Mouse (Mus musculus) kidney, adult 2 months (tissue): Measurements from ENCODE around the gene Rest. TPM values are rescaled to one million over a fixed set of nuclear protein-coding genes. Genes with fewer than 3 reads are reported as not detected.

Source experiments
- DNase-seq: peaks from one replicate; pipeline ENCODE4 v3.0.0; 2021
- H3K27ac ChIP-seq: fragments of 200-500 bp; 2 replicates; pipeline ENCODE4 v1.5.1; 2012; ENCODE audit warnings: low read depth, low read length, control low read depth, inconsistent platforms; ENCODE audit not compliant: insufficient read depth
- H3K27me3 ChIP-seq: fragments of 200-500 bp; replicated peaks from 2 replicates; pipeline ENCODE4 v1.6.1; 2012; ENCODE audit warnings: mild to moderate bottlenecking, moderate library complexity, low read length, inconsistent platforms; ENCODE audit not compliant: control insufficient read depth, insufficient read depth
- H3K36me3 ChIP-seq: fragments of 200-500 bp; 2 replicates; pipeline ENCODE4 v1.6.1; 2012; ENCODE audit warnings: mild to moderate bottlenecking, moderate library complexity, low read length, inconsistent platforms; ENCODE audit not compliant: control insufficient read depth, insufficient read depth
- H3K4me1 ChIP-seq: fragments of 200-500 bp; 2 replicates; pipeline ENCODE4 v1.6.1; 2011; ENCODE audit warnings: low read length; ENCODE audit not compliant: control insufficient read depth, insufficient read depth
- H3K4me3 ChIP-seq: fragments of 200-500 bp; 2 replicates; pipeline ENCODE4 v1.5.1; 2011; ENCODE audit warnings: mild to moderate bottlenecking, low read depth, low read length, control low read depth; ENCODE audit not compliant: insufficient read depth
- CTCF ChIP-seq: fragments of 200-500 bp; conservative IDR thresholded peaks from 2 replicates; pipeline ENCODE4 v1.5.1; 2011; ENCODE audit warnings: low read depth, mild to moderate bottlenecking, control low read depth, low read length, moderate library complexity, mixed read lengths; ENCODE audit not compliant: insufficient read depth, insufficient read length
- POLR2A ChIP-seq: fragments of 200-500 bp; IDR thresholded peaks from one replicate; pipeline ENCODE4 v1.6.1; 2011; ENCODE audit warnings: low read depth, low read length, control low read depth
- WGBS: fragments of 180-500 bp; shearing (Covaris S2); methylation state at CpG from one replicate; pipeline ENCODE4 v1.1.7; 2018; 5-methylcytosine and 5-hydroxymethylcytosine counted together
- polyA plus RNA-seq: library from polyadenylated mRNA; depleted of rRNA; stranded (reverse); fragments of >200 nt; gene quantifications from 2 replicates; pipeline ENCODE4 v1.2.3, GENCODE M21; 2012; rRNA removed

The Rest gene
- polyA plus RNA-seq, 1 experiment, result 8.3 TPM

GRCm38 (mm10) chr5:77309051-77309906 is 44.0 kb downstream of the Rest start:
- Histone ChIP-seq H3K4me1 (peaks cover 8% of the 10 kb centered on the region), H3K36me3 (peaks cover 2% of the 10 kb centered on the region; the same call in 1 of the 2 replicates), H3K27ac (no peak overlapping the region), H3K27me3 (no peaks in the 10 kb centered on the region), H3K4me3 (peak overlapping the region; percentile 83)
- WGBS, result under 1% methylated on average over 76 of the region's 76 CpGs
- peak; percentile 47 for DNase-seq
- no peak for TF ChIP-seq CTCF
- no peak for TF ChIP-seq POLR2A

DNA sequence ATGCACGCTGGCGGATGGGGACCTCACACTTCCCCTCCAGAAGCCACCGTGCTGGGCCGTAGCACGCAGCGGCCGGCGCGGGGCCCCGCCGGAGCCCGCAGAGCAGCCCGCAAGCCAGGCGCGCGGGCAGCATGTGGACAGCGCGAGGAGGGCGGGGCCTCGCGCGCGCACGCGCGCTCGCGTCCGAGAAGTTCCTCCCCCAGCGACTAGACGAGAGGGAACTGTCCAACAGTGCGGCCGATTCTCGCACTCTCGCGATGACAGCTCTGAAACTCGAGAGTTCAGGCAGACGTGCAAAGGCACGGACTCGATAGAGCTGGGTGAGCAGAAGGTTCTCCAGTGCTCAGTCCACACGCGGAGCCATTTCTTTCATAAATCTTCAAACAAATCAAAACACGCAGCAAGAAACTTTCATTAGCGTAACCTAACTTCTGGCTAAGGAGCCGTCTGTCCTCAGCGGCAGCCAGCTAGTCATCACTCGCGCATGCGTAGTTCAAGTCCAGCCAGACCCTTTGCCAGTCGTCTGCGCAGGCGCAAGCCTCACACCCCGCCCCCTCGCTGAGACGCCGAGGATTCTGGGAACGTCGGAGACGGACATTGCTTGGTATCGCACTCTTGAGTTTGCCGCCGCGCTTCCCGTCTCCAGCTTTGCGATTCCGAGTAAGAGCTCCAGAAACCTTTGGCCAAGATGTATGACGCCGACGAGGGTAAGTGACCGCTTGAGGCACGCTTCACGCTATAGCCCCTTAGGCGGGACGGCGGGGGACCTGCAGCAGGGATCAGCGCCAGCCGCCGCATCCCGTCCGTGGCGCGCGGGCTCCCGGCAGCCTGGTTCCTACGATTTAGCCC is 44.9 kb downstream of the Rest start, which contains the start of the genes Noa1 and Polr2b:
TSS of gene Noa1 (minus strand) at position 161 of the 849 bp plus-strand sequence.
TSS of gene Polr2b (plus strand) at position 224 of the 849 bp plus-strand sequence.
- DNase-seq, result peak; percentile 99
- WGBS, result under 1% methylated on average over 85 of the region's 85 CpGs

GRCm38 (mm10) chr5:77314206-77314605 is 48.9 kb downstream of the Rest start:
- H3K27ac ChIP-seq, result no peak overlapping the region
- H3K27me3 ChIP-seq, result no peaks in the 10 kb centered on the region
- no peak for TF ChIP-seq POLR2A
- no peak for DNase-seq
- peaks cover 5% of the 10 kb centered on the region for H3K36me3 ChIP-seq
- peaks cover 2% of the 10 kb centered on the region; the same call in 1 of the 2 replicates for H3K4me1 ChIP-seq
- H3K4me3 ChIP-seq, result no peak overlapping the region
- WGBS, result 97% methylated on average over 4 of the region's 4 CpGs

More for the DNA sequence above, 44.9 kb downstream of the Rest start, which contains the start of the genes Noa1 and Polr2b:
- Histone ChIP-seq H3K4me3 (peak within 1 kb of the TSS; percentile 83), H3K36me3 (peaks cover 2% of the 10 kb centered on the region; the same call in 1 of the 2 replicates), H3K4me1 (peaks cover 8% of the 10 kb centered on the region), H3K27me3 (no peaks in the 10 kb centered on the region), H3K27ac (peak within 1 kb of the TSS; percentile 67)
- no peak for TF ChIP-seq CTCF
- TF ChIP-seq POLR2A, result peak; percentile 81

DNA sequence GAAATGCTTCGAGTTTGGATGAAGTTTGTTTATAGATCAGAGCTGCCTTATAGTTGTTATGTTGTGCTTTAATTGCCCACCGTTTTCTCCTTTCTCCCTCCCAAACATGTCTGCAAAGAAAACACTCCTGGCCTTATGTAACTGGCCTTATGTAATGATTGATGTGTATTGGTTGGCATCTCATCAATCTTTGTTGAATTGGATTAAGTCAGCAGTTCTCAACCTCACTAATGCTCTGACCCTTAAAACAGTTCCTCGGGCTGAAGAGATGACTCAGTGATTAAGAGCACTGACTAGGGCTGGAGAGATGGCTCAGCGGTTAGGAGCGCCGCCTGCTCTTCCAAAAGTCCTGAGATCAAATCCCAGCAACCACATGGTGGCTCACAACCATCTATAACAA is 49.7 kb downstream of the Rest start:
- peaks cover 2% of the 10 kb centered on the region; the same call in 1 of the 2 replicates for H3K4me1 ChIP-seq
- no peaks in the 10 kb centered on the region for H3K27me3 ChIP-seq
- TF ChIP-seq CTCF (no peak), POLR2A (no peak)
- peaks cover 5% of the 10 kb centered on the region for H3K36me3 ChIP-seq
- H3K4me3 ChIP-seq, result no peak overlapping the region
- no peak for DNase-seq
- 76% methylated on average over 6 of the region's 6 CpGs for WGBS
- no peak overlapping the region for H3K27ac ChIP-seq

GRCm38 (mm10) chr5:77324936-77325335 is 59.6 kb downstream of the Rest start:
- DNase-seq, result no peak
- no peak for TF ChIP-seq CTCF
- TF ChIP-seq POLR2A, result no peak
- H3K4me3 ChIP-seq, result no peak overlapping the region
- H3K4me1 ChIP-seq, result no peaks in the 10 kb centered on the region
- peaks cover 22% of the 10 kb centered on the region for H3K36me3 ChIP-seq
- 47% methylated on average over 1 of the region's 1 CpGs for WGBS
- H3K27me3 ChIP-seq, result no peaks in the 10 kb centered on the region
- H3K27ac ChIP-seq, result no peak overlapping the region

- Histone ChIP-seq H3K27ac (no peak overlapping the region), H3K27me3 (no peaks in the 10 kb centered on the region), H3K36me3 (peaks cover 12% of the 10 kb centered on the region), H3K4me1 (no peaks in the 10 kb centered on the region), H3K4me3 (no peak overlapping the region)
- WGBS, result 54% methylated on average over 5 of the region's 5 CpGs
- no peak for DNase-seq
- TF ChIP-seq POLR2A (no peak), CTCF (peak; percentile 45)
Measured at GRCm38 (mm10) chr5:77330154-77330553, 64.9 kb downstream of the Rest start.

Other genes starting within 250 kb of the Rest start
- not detected in 2 replicates for gene Thegl, start 249.5 kb upstream of the Rest start, polyA plus RNA-seq
- gene Hopx, start 150.4 kb upstream of the Rest start, polyA plus RNA-seq, result 14.2 and 18.4 TPM in 2 replicates
- 0.23 and 0.68 TPM in 2 replicates for gene Spink2, start 54.0 kb upstream of the Rest start, polyA plus RNA-seq
- gene Noa1, start 44.6 kb downstream of the Rest start, polyA plus RNA-seq, result 15.1 and 17.7 TPM in 2 replicates
- 15.7 and 32.2 TPM in 2 replicates for gene Polr2b, start 44.7 kb downstream of the Rest start, polyA plus RNA-seq
- 4,855 and 6,899 TPM in 2 replicates for gene Igfbp7, start 142.6 kb downstream of the Rest start, polyA plus RNA-seq